Mouse (Mus musculus): Measurements from ENCODE around the gene Abhd15.

Gene Abhd15

DNA sequence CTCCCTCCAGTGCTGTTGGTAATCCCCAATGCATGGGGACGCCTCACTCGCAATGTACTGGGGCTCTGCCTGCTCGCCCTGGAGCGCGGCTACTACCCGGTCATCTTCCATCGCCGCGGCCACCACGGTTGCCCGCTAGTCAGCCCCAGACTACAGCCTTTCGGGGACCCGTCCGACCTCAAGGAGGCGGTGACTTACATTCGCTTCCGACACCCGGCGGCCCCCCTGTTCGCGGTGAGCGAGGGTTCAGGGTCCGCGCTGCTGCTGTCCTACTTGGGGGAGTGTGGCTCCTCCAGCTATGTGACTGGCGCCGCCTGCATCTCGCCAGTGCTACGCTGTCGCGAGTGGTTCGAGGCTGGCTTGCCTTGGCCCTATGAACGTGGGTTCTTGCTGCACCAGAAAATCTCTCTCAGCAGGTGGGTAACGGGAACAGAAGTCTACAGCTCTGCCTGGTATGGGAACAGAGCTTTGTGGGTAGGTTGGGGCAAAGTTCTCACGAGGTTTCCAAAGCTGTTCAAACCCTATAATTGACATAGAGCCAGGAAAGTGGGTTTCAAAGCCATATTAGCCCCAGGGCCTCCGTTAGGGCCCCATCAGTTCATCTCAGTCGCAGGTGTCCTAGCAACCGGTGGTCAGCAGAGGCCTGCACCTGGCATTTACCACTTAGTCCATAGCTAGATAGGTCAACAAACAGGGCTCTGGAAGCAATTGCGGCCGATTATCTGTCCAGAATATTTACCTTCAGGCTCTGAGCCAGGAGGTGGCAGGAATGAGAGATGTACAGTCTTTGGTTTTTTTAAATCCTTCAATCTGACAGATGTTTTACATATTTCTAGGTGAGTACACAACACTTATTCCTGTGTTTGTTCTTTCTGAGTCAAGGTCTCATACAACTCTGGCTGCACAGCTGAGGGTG, 974 bp downstream of the Abhd15 start, which contains the start of gene Trp53i13:
Gene Trp53i13, minus strand, starts transcription at position 344 of the 916 bp plus-strand sequence.
- TF ChIP-seq GATA4 (IDR thresholded peaks at IDR 0.05; ENCODE audit: insufficient replicate concordance, low read length), result no peak

DNA sequence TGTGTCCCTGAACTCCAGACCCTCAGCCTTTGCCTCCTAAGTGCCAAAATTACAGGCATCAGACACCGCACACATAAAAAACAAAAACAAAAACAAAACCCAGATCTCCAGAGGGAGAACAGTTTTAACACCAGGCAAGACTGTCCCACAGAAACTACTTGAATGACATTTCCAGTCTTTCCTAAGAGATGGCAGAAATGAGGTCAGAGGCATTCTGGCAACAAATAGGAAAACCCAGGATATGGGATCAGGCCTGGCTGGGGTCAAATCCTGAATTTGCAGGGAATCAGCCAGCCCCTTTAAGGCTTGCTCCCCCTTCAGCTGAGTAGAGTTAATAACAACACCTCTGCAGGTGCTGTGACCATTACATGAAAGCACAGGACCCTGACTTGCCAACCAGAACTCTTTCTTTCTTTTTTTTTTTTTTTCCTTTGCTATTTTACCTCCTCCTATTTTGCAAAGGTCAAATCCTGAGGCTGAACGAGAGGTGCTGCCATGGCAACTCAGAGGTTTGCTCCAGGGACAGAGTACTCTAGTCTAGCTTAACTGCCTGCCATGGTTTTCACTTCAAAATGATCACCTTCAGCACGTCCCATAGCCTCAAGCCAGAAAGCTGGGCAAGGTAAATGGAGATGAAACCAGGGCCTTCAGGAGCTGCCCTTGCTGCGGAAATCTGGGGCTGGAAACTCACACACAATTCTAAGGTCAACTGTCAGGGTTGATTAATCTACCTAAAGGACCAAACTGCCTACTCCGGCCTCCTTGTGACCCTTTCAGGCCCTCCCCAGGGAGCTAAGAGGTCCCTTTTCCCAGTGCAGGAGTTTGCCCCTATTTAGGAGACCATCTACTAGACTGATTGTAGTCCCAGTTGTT, 1.9 kb downstream of the Abhd15 start:
- no peak for TF ChIP-seq GATA4 (IDR thresholded peaks at IDR 0.05; ENCODE audit: insufficient replicate concordance, low read length)

- TF ChIP-seq GATA4 (IDR thresholded peaks at IDR 0.05; ENCODE audit: insufficient replicate concordance, low read length), result no peak
These were observed 3.3 kb downstream of the Abhd15 start for GRCm38 (mm10) chr11:77518051-77518798.

GRCm38 (mm10) chr11:77519043-77519442, 4.1 kb downstream of the Abhd15 start, which contains the start of gene Gm10392:
Gene Gm10392, minus strand, starts transcription at chr11:77519198.
- no peak for TF ChIP-seq GATA4 (IDR thresholded peaks at IDR 0.05; ENCODE audit: insufficient replicate concordance, low read length)

GRCm38 (mm10) chr11:77520601-77521529, 5.9 kb downstream of the Abhd15 start:
- no peak for TF ChIP-seq GATA4 (IDR thresholded peaks at IDR 0.05; ENCODE audit: insufficient replicate concordance, low read length)

DNA sequence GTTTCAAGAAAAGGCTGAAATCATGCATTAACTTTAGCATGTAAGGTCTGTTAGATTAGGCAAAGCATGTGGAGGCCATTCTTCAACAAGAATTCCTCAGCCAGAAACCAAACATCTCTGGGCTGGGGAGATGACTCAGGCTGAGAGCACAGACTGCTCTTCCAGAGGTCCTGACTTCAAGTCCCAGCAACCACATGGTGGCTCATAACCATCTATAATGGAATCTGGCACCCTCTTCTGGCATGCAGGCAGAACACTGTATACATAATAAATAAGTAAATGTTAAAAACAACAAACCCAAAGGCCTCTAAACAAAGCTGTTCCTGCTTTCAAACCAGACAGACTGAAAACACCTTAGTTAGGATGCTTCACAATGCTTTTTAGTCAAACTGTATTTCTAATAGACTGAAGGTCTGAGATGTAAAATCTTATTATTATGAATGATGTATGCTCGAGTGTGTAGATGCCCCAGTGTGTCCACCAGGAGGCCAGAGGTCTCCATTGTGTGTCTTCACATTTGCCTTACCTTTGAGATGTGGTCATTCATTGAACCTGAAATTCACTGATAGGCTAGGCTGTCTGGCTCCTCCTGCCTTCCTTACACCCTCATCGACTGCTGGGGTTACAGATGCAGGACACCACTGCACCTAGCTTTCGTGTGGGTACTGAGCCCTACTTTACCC, 11.0 kb downstream of the Abhd15 start:
- TF ChIP-seq GATA4 (IDR thresholded peaks at IDR 0.05; ENCODE audit: insufficient replicate concordance, low read length), result no peak

GRCm38 (mm10) chr11:77529644-77530043, 14.7 kb downstream of the Abhd15 start:
- TF ChIP-seq GATA4 (IDR thresholded peaks at IDR 0.05; ENCODE audit: insufficient replicate concordance, low read length), result no peak

DNA sequence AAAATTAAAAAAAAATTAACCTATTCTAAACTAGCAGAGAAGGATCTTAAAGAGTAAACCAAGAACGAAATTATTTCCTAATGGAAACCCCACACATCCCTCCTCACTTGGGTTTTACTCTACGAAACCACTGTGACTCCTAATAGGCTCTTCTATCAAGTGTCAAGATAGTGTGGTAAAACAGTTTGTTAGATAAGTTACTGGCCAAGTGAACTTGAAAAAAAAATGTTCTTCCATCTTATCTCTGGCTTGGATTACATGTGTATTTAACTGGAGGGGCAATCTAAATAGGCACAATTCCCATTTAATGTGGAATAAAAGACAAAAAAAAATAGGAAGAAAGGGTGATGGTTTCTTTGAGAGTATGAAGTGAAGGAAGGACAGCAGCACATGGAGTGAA, 15.9 kb downstream of the Abhd15 start:
- TF ChIP-seq GATA4 (IDR thresholded peaks at IDR 0.05; ENCODE audit: insufficient replicate concordance, low read length), result no peak

DNA sequence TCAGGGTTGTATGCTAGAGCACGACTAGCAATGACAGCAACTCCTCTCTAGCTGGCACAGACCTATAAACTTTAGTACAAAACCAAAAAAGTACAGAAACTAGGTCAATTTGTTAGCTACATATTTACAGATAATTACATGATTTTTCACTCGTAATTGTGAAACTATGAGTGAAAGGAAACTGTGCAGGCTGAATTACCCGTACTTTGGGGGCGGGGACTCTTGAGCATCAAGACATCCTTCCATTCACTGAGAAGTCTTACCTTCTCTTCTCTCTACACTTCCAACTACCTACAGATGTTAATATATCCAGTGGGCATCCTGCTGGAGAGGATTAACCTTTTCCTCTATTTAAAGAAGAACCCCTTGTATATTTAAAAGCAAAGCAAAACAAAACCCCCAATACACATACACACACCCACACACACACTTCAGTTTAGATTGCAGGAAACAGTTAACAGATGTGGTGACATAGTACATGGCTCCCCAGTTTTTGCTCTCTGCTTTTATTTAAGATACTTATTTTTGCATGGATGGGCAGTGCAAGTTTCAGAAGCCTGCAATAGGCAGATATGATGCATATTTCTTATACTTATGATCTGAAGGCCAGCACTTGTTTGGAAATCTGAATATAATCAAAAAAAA, 17.4 kb downstream of the Abhd15 start:
- TF ChIP-seq GATA4 (IDR thresholded peaks at IDR 0.05; ENCODE audit: insufficient replicate concordance, low read length), result no peak

DNA sequence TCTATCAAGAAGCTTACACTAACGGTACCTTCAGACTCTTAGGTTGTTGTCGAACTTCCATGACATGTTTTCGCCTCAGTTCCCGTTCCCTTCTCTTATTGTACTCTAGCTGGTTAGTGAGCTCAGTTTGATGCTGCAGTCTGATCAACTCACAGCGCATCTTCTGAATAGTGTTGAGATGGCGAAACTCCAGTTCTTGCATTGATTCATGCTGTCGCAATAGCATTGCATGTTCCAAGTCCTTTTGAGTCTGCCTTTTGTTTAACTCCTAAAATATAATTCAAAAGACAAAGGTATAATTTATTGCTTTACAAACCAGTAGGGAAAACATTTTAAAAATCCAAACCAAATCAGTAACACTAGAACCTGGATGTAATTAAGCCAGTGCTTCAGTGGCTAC, 30.3 kb downstream of the Abhd15 start:
- TF ChIP-seq GATA4 (IDR thresholded peaks at IDR 0.05; ENCODE audit: insufficient replicate concordance, low read length), result no peak

DNA sequence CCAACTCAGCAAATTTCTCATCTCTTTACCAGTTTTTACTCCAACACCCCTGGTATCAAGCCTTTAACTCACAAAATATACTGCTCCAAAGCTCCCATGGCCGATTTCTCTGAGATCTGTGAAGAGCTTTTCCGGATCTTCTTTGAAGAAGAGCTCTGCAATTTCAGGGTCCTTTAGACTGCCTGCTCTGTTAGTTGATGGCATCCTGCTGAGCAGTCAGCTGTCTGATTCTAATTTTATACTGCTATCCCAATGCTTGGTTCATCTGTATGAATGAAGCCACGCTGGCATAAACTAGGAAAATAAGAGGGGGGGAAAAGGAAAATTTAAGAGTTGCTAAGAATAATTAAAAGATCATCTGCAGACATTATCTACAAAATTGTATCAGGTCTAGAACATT, 70.3 kb downstream of the Abhd15 start:
- no peak for TF ChIP-seq GATA4 (IDR thresholded peaks at IDR 0.05; ENCODE audit: insufficient replicate concordance, low read length)
